12 mouse cellular contexts compared by ENCODE assay signal in genomic region chr2:147905759-147906740, GRCm38 (mm10).
DNase-seq lines count a peak whose midpoint lies in the region; ATAC-seq and TF ChIP-seq lines count a peak whose summit lies in the region.
"Had no signal": no experiment of that assay in that cellular context is flagged by ENCODE, and none has a peak within 500 bp of the region (broad histone marks: within the 10 kb centered on the region; RNA-seq: fewer than 3 reads in every experiment).

No protein-coding gene starts in this region.

- H3K9ac ChIP-seq in forebrain, embryonic 11.5 days (ENCODE audit: low read length): no peak overlapping the region
- H3K9ac ChIP-seq in forebrain, embryonic 15.5 days (replicated peaks): no peak overlapping the region
- H3K9ac ChIP-seq in kidney, embryonic 15.5 days: no peak overlapping the region
- no peak overlapping the region for H3K9ac ChIP-seq in midbrain, embryonic 15.5 days

- TF ChIP-seq CTCF in lung, adult 2 months (IDR thresholded peaks at IDR 0.05; ENCODE audit: insufficient read depth, low read length): no peak

- H3K4me1 ChIP-seq in forebrain, embryonic 11.5 days (replicated peaks; ENCODE audit: control insufficient read depth, insufficient read depth, low read length): peaks cover 8% of the 10 kb centered on the region; the same call in 1 of the 2 replicates
- peaks cover 3% of the 10 kb centered on the region; the same call in 1 of the 2 replicates for H3K4me1 ChIP-seq in forebrain, embryonic 15.5 days
- H3K4me1 ChIP-seq in embryonic facial prominence, embryonic 10.5 days: peaks cover 12% of the 10 kb centered on the region
- H3K4me1 ChIP-seq in kidney, embryonic 15.5 days: peaks cover 16% of the 10 kb centered on the region
- H3K4me1 ChIP-seq in midbrain, embryonic 15.5 days: peaks cover 15% of the 10 kb centered on the region
- H3K4me1 ChIP-seq in lung, adult 2 months (ENCODE audit: control insufficient read depth, insufficient read depth, low read length): no peaks in the 10 kb centered on the region

- 0 out of 2 replicates have a peak overlapping the region, but pooled peaks have one; percentile 8 for H3K4me2 ChIP-seq in forebrain, embryonic 11.5 days (ENCODE audit: low read depth, low read length, severe bottlenecking)
- H3K4me2 ChIP-seq in forebrain, embryonic 15.5 days (replicated peaks): no peak overlapping the region
- no peak overlapping the region for H3K4me2 ChIP-seq in kidney, embryonic 15.5 days
- no peak overlapping the region for H3K4me2 ChIP-seq in midbrain, embryonic 15.5 days

- no peak overlapping the region for H3K4me3 ChIP-seq in forebrain, embryonic 11.5 days (ENCODE audit: low read depth, low read length)
- H3K4me3 ChIP-seq in forebrain, embryonic 15.5 days: no peak overlapping the region
- H3K4me3 ChIP-seq in embryonic facial prominence, embryonic 10.5 days: no peak overlapping the region
- no peak overlapping the region for H3K4me3 ChIP-seq in kidney, embryonic 15.5 days (replicated peaks)
- no peak overlapping the region for H3K4me3 ChIP-seq in midbrain, embryonic 15.5 days
- no peak overlapping the region for H3K4me3 ChIP-seq in lung, adult 2 months (replicated peaks; ENCODE audit: extremely low read depth, low read depth, low read length)

- WGBS in forebrain, embryonic 11.5 days: 16% methylated on average over 19 of the region's 19 CpGs
- 16% methylated on average over 19 of the region's 19 CpGs for WGBS in forebrain, embryonic 15.5 days
- 18% methylated on average over 19 of the region's 19 CpGs for WGBS in embryonic facial prominence, embryonic 10.5 days
- 9% methylated on average over 19 of the region's 19 CpGs for WGBS in kidney, embryonic 15.5 days
- WGBS in midbrain, embryonic 15.5 days: 9% methylated on average over 19 of the region's 19 CpGs
- 34% methylated on average over 19 of the region's 19 CpGs for WGBS in lung, adult 2 months

- H3K27ac ChIP-seq in forebrain, embryonic 11.5 days (ENCODE audit: low read depth, low read length): no peak overlapping the region
- no peak overlapping the region for H3K27ac ChIP-seq in forebrain, embryonic 15.5 days (replicated peaks)
- H3K27ac ChIP-seq in embryonic facial prominence, embryonic 10.5 days (replicated peaks): no peak overlapping the region
- no peak overlapping the region for H3K27ac ChIP-seq in kidney, embryonic 15.5 days
- H3K27ac ChIP-seq in midbrain, embryonic 15.5 days: no peak overlapping the region

- no peaks in the 10 kb centered on the region for H3K9me3 ChIP-seq in forebrain, embryonic 11.5 days (ENCODE audit: control insufficient read depth, low read length)
- H3K9me3 ChIP-seq in forebrain, embryonic 15.5 days: no peaks in the 10 kb centered on the region
- no peaks in the 10 kb centered on the region for H3K9me3 ChIP-seq in embryonic facial prominence, embryonic 10.5 days
- no peaks in the 10 kb centered on the region for H3K9me3 ChIP-seq in kidney, embryonic 15.5 days (replicated peaks)
- H3K9me3 ChIP-seq in midbrain, embryonic 15.5 days: no peaks in the 10 kb centered on the region

- no peak for DNase-seq in forebrain, embryonic 11.5 days (ENCODE audit: low spot score)
- DNase-seq in embryonic facial prominence, embryonic 10.5 days (ENCODE audit: low spot score): peak; percentile 14
- DNase-seq in cerebellum, postnatal 4 days (ENCODE audit: low spot score in 2 of 2): no peak
- DNase-seq in adrenal gland, postnatal 10 days: no peak
- no peak for DNase-seq in lung, adult 2 months
- DNase-seq: heart, postnatal 14 days; layer of hippocampus, postnatal 36 days; lung, postnatal 14 days had no signal

- peaks cover 9% of the 10 kb centered on the region for H3K27me3 ChIP-seq in forebrain, embryonic 11.5 days (ENCODE audit: control insufficient read depth, insufficient read depth, low read length)
- H3K27me3 ChIP-seq in forebrain, embryonic 15.5 days: no peaks in the 10 kb centered on the region
- H3K27me3 ChIP-seq in embryonic facial prominence, embryonic 10.5 days (replicated peaks; ENCODE audit: low read depth, poor library complexity, severe bottlenecking): peaks cover 80% of the 10 kb centered on the region
- peaks cover 15% of the 10 kb centered on the region; the same call in 1 of the 2 replicates for H3K27me3 ChIP-seq in kidney, embryonic 15.5 days
- peaks cover 42% of the 10 kb centered on the region for H3K27me3 ChIP-seq in midbrain, embryonic 15.5 days (replicated peaks)
- H3K27me3 ChIP-seq: Patski had no signal

- TF ChIP-seq POLR2A in lung, adult 2 months (IDR thresholded peaks at IDR 0.05; ENCODE audit: borderline replicate concordance, extremely low read depth, low read depth, low read length): no peak

- H3K36me3 ChIP-seq in forebrain, embryonic 11.5 days (ENCODE audit: control insufficient read depth, insufficient read depth, low read length): no peaks in the 10 kb centered on the region
- no peaks in the 10 kb centered on the region for H3K36me3 ChIP-seq in forebrain, embryonic 15.5 days
- no peaks in the 10 kb centered on the region for H3K36me3 ChIP-seq in embryonic facial prominence, embryonic 10.5 days (replicated peaks)
- no peaks in the 10 kb centered on the region for H3K36me3 ChIP-seq in kidney, embryonic 15.5 days
- no peaks in the 10 kb centered on the region for H3K36me3 ChIP-seq in midbrain, embryonic 15.5 days (replicated peaks)

- peak; percentile 67 for ATAC-seq in forebrain, embryonic 11.5 days (replicated peaks; ENCODE audit: low FRiP score)
- no peak for ATAC-seq in forebrain, embryonic 15.5 days (replicated peaks)
- peak; percentile 89 for ATAC-seq in kidney, embryonic 15.5 days (replicated peaks; ENCODE audit: low FRiP score)
- peak; percentile 65 for ATAC-seq in midbrain, embryonic 15.5 days (replicated peaks)
- ATAC-seq: Patski had no signal
